8 mouse cellular contexts compared by ENCODE assay signal in the genomic region with DNA sequence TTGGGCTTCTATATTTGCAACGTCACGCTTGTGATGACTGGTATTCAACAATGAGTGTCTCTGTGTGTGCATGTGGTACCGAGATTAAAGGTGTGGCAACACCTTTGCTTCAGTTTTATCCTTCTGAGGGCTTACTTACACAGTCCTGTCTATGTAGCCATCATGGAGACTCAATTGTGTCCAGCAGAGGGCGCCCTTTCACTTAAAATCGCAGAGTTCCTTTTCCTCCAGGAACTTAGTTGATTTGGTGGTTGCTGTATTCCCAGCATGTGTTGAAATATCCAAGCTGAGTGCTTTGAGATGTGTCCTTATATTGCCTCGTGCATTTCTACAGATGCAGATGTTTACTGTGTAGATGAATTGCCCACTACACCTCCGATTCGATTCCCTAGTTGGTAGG. TPM values are rescaled to one million over a fixed set of nuclear protein-coding genes. Genes with fewer than 3 reads are reported as not detected.
DNase-seq lines count a peak whose midpoint lies in the region; ATAC-seq and TF ChIP-seq lines count a peak whose summit lies in the region.

No protein-coding gene starts in this region.

- intact Hi-C loops in gastrocnemius, adult 2 months (cut with DNase I), result loop anchor here (1.0 to 2.0 kb wide), 3 partner anchors 48 to 304 kb away; a partner anchor contains a TSS
- intact Hi-C loops in left cerebral cortex, adult 2 months (cut with DNase I), result loop anchor here (1.0 to 5.0 kb wide), 4 partner anchors 160 to 303 kb away; a partner anchor contains a TSS

- ATAC-seq in activated CD4-positive, CD25-positive, alpha-beta regulatory T cell, adult 4 months, result peak; percentile 45
- peak; percentile 47 for ATAC-seq in megakaryocyte, adult 5-6 weeks (ENCODE audit: poor library complexity, severe bottlenecking)

- DNase-seq in cerebellum, postnatal 4 days (ENCODE audit: low spot score in 2 of 2), result peak; percentile 92 to 93
- DNase-seq in gastrocnemius, adult 2 months, result peak; percentile 92
- peak; percentile 77 for DNase-seq in hindlimb bud, embryonic 11.5 days (ENCODE audit: extremely low spot score, low read depth, low spot score)
- DNase-seq in left cerebral cortex, adult 2 months (ENCODE audit: extremely low spot score in 1 of 2, low spot score in 2 of 2), result peak; percentile 88 to 91
- peak; percentile 81 for DNase-seq in right cerebral cortex, postnatal 25 days
- DNase-seq in urinary bladder, postnatal 4 days (ENCODE audit: low spot score in 2 of 2), result peak; percentile 80 to 91

- no peak overlapping the region for H3K4me3 ChIP-seq in gastrocnemius, adult 2 months
- H3K4me3 ChIP-seq in left cerebral cortex, adult 2 months, result no peak overlapping the region

- H3K27ac ChIP-seq in gastrocnemius, adult 2 months, result no peak overlapping the region
- no peak overlapping the region for H3K27ac ChIP-seq in left cerebral cortex, adult 2 months

- TF ChIP-seq CTCF in gastrocnemius, adult 2 months (IDR thresholded peaks at IDR 0.05), result peak; percentile 94
- peak; percentile 92 for TF ChIP-seq CTCF in left cerebral cortex, adult 2 months (IDR thresholded peaks at IDR 0.05)

RNA-seq across cellular contexts. Expression of a gene that starts 4.1 kb away (rescaled TPM):
- polyA plus RNA-seq in activated CD4-positive, CD25-positive, alpha-beta regulatory T cell, adult 4 months (2017; shearing (Covaris generic)), result 10 to 100 TPM; 59.3 to 72.1 TPM
- total RNA-seq in gastrocnemius, adult 2 months (2021), result 1 to 10 TPM; 5.9 to 7.6 TPM
- 10 to 100 TPM; 21.6 to 28.5 TPM for total RNA-seq in left cerebral cortex, adult 2 months (2021)
- 17.8 and 18.7 TPM in 2 replicates for total RNA-seq in megakaryocyte, adult 5-6 weeks (2015)
- total RNA-seq in megakaryocyte, adult 5-6 weeks (2017), result 24.0 and 26.6 TPM in 2 replicates
